Mouse (Mus musculus) embryonic fibroblast, embryonic 13.5 days (primary cell): ENCODE results near the gene Trim38.

Experiments
- CTCF ChIP-seq: IDR thresholded peaks from 2 replicates; pipeline ENCODE4 v1.5.1; 2011; ENCODE audit warnings: mild to moderate bottlenecking, control low read depth, low read length, moderate library complexity, borderline replicate concordance; ENCODE audit not compliant: insufficient read depth
- POLR2A ChIP-seq: IDR thresholded peaks from 2 replicates; pipeline ENCODE4 v1.6.1; 2011; ENCODE audit warnings: low read depth, mild to moderate bottlenecking, control low read depth, low read length, moderate library complexity

GRCm38 (mm10) chr13:23728472-23729191, 41.1 kb upstream of the Trim38 start:
- TF ChIP-seq POLR2A: no peak
- TF ChIP-seq CTCF: no peak
